7 mouse cellular contexts compared by ENCODE assay signal in genomic region chr16:78473456-78473855, GRCm38 (mm10).
DNase-seq lines count a peak whose midpoint lies in the region.

No protein-coding gene starts in this region.

- DNase-seq in 416B (ENCODE audit: low read depth): peak; percentile 94
- peak; percentile 64 to 88 for DNase-seq in adrenal gland, adult (ENCODE audit: inconsistent age in 2 of 2, low spot score in 1 of 2)
- peak; percentile 30 to 71 for DNase-seq in kidney, adult 8-10 months
- DNase-seq in lung, postnatal 25 days (ENCODE audit: low spot score): peak; percentile 83
- no peak for DNase-seq in spleen, adult 12 weeks (ENCODE audit: low spot score)
- no peak for DNase-seq in thymus, postnatal 0 days (ENCODE audit: low spot score)
- DNase-seq in testis, postnatal 14 days (ENCODE audit: low spot score): no peak

Comparison
In these comparisons a context has a peak if more than half of its experiments do, and no peak if none do; other contexts are left out.
1. DNase-seq: peak in 416B (single experiment), adrenal gland, adult (2 of 2), kidney, adult 8-10 months (2 of 2) and lung, postnatal 25 days (single experiment); none in spleen, adult 12 weeks (single experiment), thymus, postnatal 0 days (single experiment) and testis, postnatal 14 days (single experiment).